Mouse (Mus musculus): ENCODE results near the gene Plod2. TPM values are rescaled to one million over a fixed set of nuclear protein-coding genes. Genes with fewer than 3 reads are reported as not detected.

The Plod2 gene
- polyA plus RNA-seq, 1 experiment from 2014 or later: 44.9 TPM

GRCm38 (mm10) chr9:92560840-92561547, 19.0 kb downstream of the Plod2 start:
- 44% methylated on average over 6 of the region's 6 CpGs for WGBS
- peak overlapping the region; percentile 49; the same call in 1 of the 2 replicates for H3K27ac ChIP-seq (ENCODE audit: low read length)
- no peak overlapping the region for H3K4me2 ChIP-seq (replicated peaks; ENCODE audit: low read depth, low read length)
- no peaks in the 10 kb centered on the region for H3K36me3 ChIP-seq (ENCODE audit: control insufficient read depth, insufficient read depth, low read length)
- no peak overlapping the region for H3K4me3 ChIP-seq (ENCODE audit: low read depth, low read length)
- no peaks in the 10 kb centered on the region for H3K9me3 ChIP-seq (ENCODE audit: control insufficient read depth, low read depth, low read length)
- peaks cover 22% of the 10 kb centered on the region for H3K4me1 ChIP-seq (ENCODE audit: control insufficient read depth, insufficient read depth, low read length)
- no peaks in the 10 kb centered on the region for H3K27me3 ChIP-seq (ENCODE audit: control insufficient read depth, insufficient read depth, low read length)
- ATAC-seq (ENCODE audit: insufficient number of reproducible peaks, insufficient read depth, low FRiP score, low read depth): peak; percentile 50; the same call in 1 of the 2 replicates
- no peak overlapping the region for H3K9ac ChIP-seq (replicated peaks; ENCODE audit: low read depth, low read length)

- ATAC-seq (ENCODE audit: insufficient number of reproducible peaks, insufficient read depth, low FRiP score, low read depth): no peak
- WGBS: 76% methylated on average over 5 of the region's 5 CpGs
- H3K4me2 ChIP-seq (replicated peaks; ENCODE audit: low read depth, low read length): no peak overlapping the region
- H3K27me3 ChIP-seq (ENCODE audit: control insufficient read depth, insufficient read depth, low read length): no peaks in the 10 kb centered on the region
- no peaks in the 10 kb centered on the region for H3K36me3 ChIP-seq (ENCODE audit: control insufficient read depth, insufficient read depth, low read length)
- H3K9ac ChIP-seq (replicated peaks; ENCODE audit: low read depth, low read length): no peak overlapping the region
- no peak overlapping the region for H3K27ac ChIP-seq (ENCODE audit: low read length)
- no peaks in the 10 kb centered on the region for H3K9me3 ChIP-seq (ENCODE audit: control insufficient read depth, low read depth, low read length)
- H3K4me1 ChIP-seq (ENCODE audit: control insufficient read depth, insufficient read depth, low read length): peaks cover 31% of the 10 kb centered on the region
- H3K4me3 ChIP-seq (ENCODE audit: low read depth, low read length): no peak overlapping the region
Measured at GRCm38 (mm10) chr9:92562416-92562815, 20.4 kb downstream of the Plod2 start.

GRCm38 (mm10) chr9:92563306-92563705, 21.3 kb downstream of the Plod2 start:
- Histone ChIP-seq H3K4me1 (ENCODE audit: control insufficient read depth, insufficient read depth, low read length) (peaks cover 34% of the 10 kb centered on the region), H3K9me3 (ENCODE audit: control insufficient read depth, low read depth, low read length) (no peaks in the 10 kb centered on the region), H3K4me3 (ENCODE audit: low read depth, low read length) (no peak overlapping the region), H3K36me3 (ENCODE audit: control insufficient read depth, insufficient read depth, low read length) (no peaks in the 10 kb centered on the region), H3K9ac (replicated peaks; ENCODE audit: low read depth, low read length) (no peak overlapping the region), H3K27ac (ENCODE audit: low read length) (no peak overlapping the region), H3K4me2 (replicated peaks; ENCODE audit: low read depth, low read length) (no peak overlapping the region), H3K27me3 (ENCODE audit: control insufficient read depth, insufficient read depth, low read length) (no peaks in the 10 kb centered on the region)
- 78% methylated on average over 6 of the region's 6 CpGs for whole genome bisulfite sequencing
- no peak for ATAC-seq (ENCODE audit: insufficient number of reproducible peaks, insufficient read depth, low FRiP score, low read depth)

GRCm38 (mm10) chr9:92564391-92564790, 22.4 kb downstream of the Plod2 start:
- H3K36me3 ChIP-seq (ENCODE audit: control insufficient read depth, insufficient read depth, low read length): no peaks in the 10 kb centered on the region
- no peak overlapping the region for H3K27ac ChIP-seq (ENCODE audit: low read length)
- ATAC-seq (ENCODE audit: insufficient number of reproducible peaks, insufficient read depth, low FRiP score, low read depth): no peak
- 91% methylated on average over 1 of the region's 1 CpGs for WGBS
- H3K9me3 ChIP-seq (ENCODE audit: control insufficient read depth, low read depth, low read length): no peaks in the 10 kb centered on the region
- H3K9ac ChIP-seq (replicated peaks; ENCODE audit: low read depth, low read length): no peak overlapping the region
- H3K27me3 ChIP-seq (ENCODE audit: control insufficient read depth, insufficient read depth, low read length): no peaks in the 10 kb centered on the region
- no peak overlapping the region for H3K4me2 ChIP-seq (replicated peaks; ENCODE audit: low read depth, low read length)
- no peak overlapping the region for H3K4me3 ChIP-seq (ENCODE audit: low read depth, low read length)
- peaks cover 34% of the 10 kb centered on the region for H3K4me1 ChIP-seq (ENCODE audit: control insufficient read depth, insufficient read depth, low read length)

- no peak overlapping the region for H3K4me3 ChIP-seq (ENCODE audit: low read depth, low read length)
- H3K4me1 ChIP-seq (ENCODE audit: control insufficient read depth, insufficient read depth, low read length): peaks cover 19% of the 10 kb centered on the region
- no peak overlapping the region for H3K27ac ChIP-seq (ENCODE audit: low read length)
- ATAC-seq (ENCODE audit: insufficient number of reproducible peaks, insufficient read depth, low FRiP score, low read depth): no peak
- no peak overlapping the region for H3K4me2 ChIP-seq (replicated peaks; ENCODE audit: low read depth, low read length)
- 62% methylated on average over 3 of the region's 3 CpGs for WGBS
- no peaks in the 10 kb centered on the region for H3K9me3 ChIP-seq (ENCODE audit: control insufficient read depth, low read depth, low read length)
- no peak overlapping the region for H3K9ac ChIP-seq (replicated peaks; ENCODE audit: low read depth, low read length)
- no peaks in the 10 kb centered on the region for H3K36me3 ChIP-seq (ENCODE audit: control insufficient read depth, insufficient read depth, low read length)
- no peaks in the 10 kb centered on the region for H3K27me3 ChIP-seq (ENCODE audit: control insufficient read depth, insufficient read depth, low read length)
Measured at GRCm38 (mm10) chr9:92566234-92566633, 24.2 kb downstream of the Plod2 start.

- ATAC-seq (ENCODE audit: insufficient number of reproducible peaks, insufficient read depth, low FRiP score, low read depth): no peak
- H3K4me3 ChIP-seq (ENCODE audit: low read depth, low read length): no peak overlapping the region
- no peaks in the 10 kb centered on the region for H3K27me3 ChIP-seq (ENCODE audit: control insufficient read depth, insufficient read depth, low read length)
- H3K9ac ChIP-seq (replicated peaks; ENCODE audit: low read depth, low read length): no peak overlapping the region
- H3K9me3 ChIP-seq (ENCODE audit: control insufficient read depth, low read depth, low read length): no peaks in the 10 kb centered on the region
- H3K36me3 ChIP-seq (ENCODE audit: control insufficient read depth, insufficient read depth, low read length): no peaks in the 10 kb centered on the region
- H3K4me1 ChIP-seq (ENCODE audit: control insufficient read depth, insufficient read depth, low read length): peaks cover 18% of the 10 kb centered on the region
- 65% methylated on average over 7 of the region's 7 CpGs for WGBS
- H3K4me2 ChIP-seq (replicated peaks; ENCODE audit: low read depth, low read length): no peak overlapping the region
- H3K27ac ChIP-seq (ENCODE audit: low read length): no peak overlapping the region
Measured at GRCm38 (mm10) chr9:92567474-92567873, 25.5 kb downstream of the Plod2 start.

- peaks cover 18% of the 10 kb centered on the region for H3K4me1 ChIP-seq (ENCODE audit: control insufficient read depth, insufficient read depth, low read length)
- WGBS: 92% methylated on average over 3 of the region's 3 CpGs
Measured at GRCm38 (mm10) chr9:92568798-92569197, 26.8 kb downstream of the Plod2 start.

GRCm38 (mm10) chr9:92572376-92573108, 30.5 kb downstream of the Plod2 start:
- WGBS: 55% methylated on average over 8 of the region's 8 CpGs
- H3K4me2 ChIP-seq (replicated peaks; ENCODE audit: low read depth, low read length): no peak overlapping the region
- H3K27ac ChIP-seq (ENCODE audit: low read length): no peak overlapping the region
- ATAC-seq (ENCODE audit: insufficient number of reproducible peaks, insufficient read depth, low FRiP score, low read depth): peak; percentile 74; the same call in 1 of the 2 replicates
- no peaks in the 10 kb centered on the region for H3K27me3 ChIP-seq (ENCODE audit: control insufficient read depth, insufficient read depth, low read length)
- H3K4me1 ChIP-seq (ENCODE audit: control insufficient read depth, insufficient read depth, low read length): 0 out of 2 replicates have a peak, but pooled peaks cover 2% of the 10 kb centered on the region
- no peaks in the 10 kb centered on the region for H3K9me3 ChIP-seq (ENCODE audit: control insufficient read depth, low read depth, low read length)
- no peaks in the 10 kb centered on the region; the same call in 1 of the 2 replicates for H3K36me3 ChIP-seq (ENCODE audit: control insufficient read depth, insufficient read depth, low read length)
- no peak overlapping the region for H3K9ac ChIP-seq (replicated peaks; ENCODE audit: low read depth, low read length)
- no peak overlapping the region for H3K4me3 ChIP-seq (ENCODE audit: low read depth, low read length)

More at GRCm38 (mm10) chr9:92568798-92569197, 26.8 kb downstream of the Plod2 start:
- Histone ChIP-seq H3K9ac (replicated peaks; ENCODE audit: low read depth, low read length) (no peak overlapping the region), H3K9me3 (ENCODE audit: control insufficient read depth, low read depth, low read length) (no peaks in the 10 kb centered on the region), H3K4me3 (ENCODE audit: low read depth, low read length) (no peak overlapping the region), H3K27me3 (ENCODE audit: control insufficient read depth, insufficient read depth, low read length) (no peaks in the 10 kb centered on the region), H3K4me2 (replicated peaks; ENCODE audit: low read depth, low read length) (no peak overlapping the region), H3K27ac (ENCODE audit: low read length) (no peak overlapping the region), H3K36me3 (ENCODE audit: control insufficient read depth, insufficient read depth, low read length) (no peaks in the 10 kb centered on the region; the same call in 1 of the 2 replicates)
- no peak for ATAC-seq (ENCODE audit: insufficient number of reproducible peaks, insufficient read depth, low FRiP score, low read depth)

Data from stomach, embryonic 14.5 days (tissue).